Mouse (Mus musculus) erythroid progenitor cell, adult 5-6 weeks (primary cell): ENCODE data around the gene Olfr1232. TPM values are rescaled to one million over a fixed set of nuclear protein-coding genes. Genes with fewer than 3 reads are reported as not detected.

Source experiments
- ATAC-seq: replicated peaks from 2 replicates; pipeline ENCODE4 v1.8.0; 2016; ENCODE audit warnings: moderate number of reproducible peaks, mild to moderate bottlenecking, moderate TSS enrichment, inconsistent platforms; ENCODE audit not compliant: poor library complexity, low FRiP score, severe bottlenecking
- total RNA-seq, 2 experiments: library from RNA; stranded (forward) in 1 of 2; stranded (reverse) in 1 of 2; fragments of 150-400 nt in 1 of 2; fragments of 186-747, 209-891 nt in 1 of 2; gene quantifications; 2 replicates each; pipeline versions ENCODE4 v1.2.3 to v1.2.4; 2015 to 2017; ENCODE audit warnings: low replicate concordance in 2 of 2

Olfr1232 gene
- not detected in 2 replicates for total RNA-seq (2015; ENCODE audit: low replicate concordance)
- total RNA-seq (2017; ENCODE audit: low replicate concordance): not detected in 2 replicates

GRCm38 (mm10) chr2:89329575-89329974, at the start of gene Olfr1232:
TSS of gene Olfr1232 (minus strand) at chr2:89329675.
- ATAC-seq: no peak

- no peak for ATAC-seq
Observed at GRCm38 (mm10) chr2:89364765-89365164, 35.3 kb upstream of the Olfr1232 start, which contains the start of gene Olfr1234. TSS of gene Olfr1234 (minus strand) at chr2:89364865.

- ATAC-seq: no peak
Observed at GRCm38 (mm10) chr2:89342298-89342697, 12.8 kb upstream of the Olfr1232 start, which contains the start of gene Olfr1233. TSS of gene Olfr1233 (minus strand) at chr2:89342398.

- no peak for ATAC-seq
Observed at GRCm38 (mm10) chr2:89306974-89307373, 22.5 kb downstream of the Olfr1232 start, which contains the start of gene Olfr1231. TSS of gene Olfr1231 (minus strand) at chr2:89307074.

GRCm38 (mm10) chr2:89297168-89297567, 32.3 kb downstream of the Olfr1232 start, which contains the start of gene Olfr1230:
TSS of gene Olfr1230 (minus strand) at chr2:89297268.
- no peak for ATAC-seq

GRCm38 (mm10) chr2:89287914-89288313, 41.6 kb downstream of the Olfr1232 start, which contains the start of gene Olfr1229:
TSS of gene Olfr1229 (minus strand) at chr2:89288014.
- ATAC-seq: no peak

Other genes starting within 250 kb of the Olfr1232 start
- not detected in 2 replicates for gene Olfr1219, start 246.2 kb downstream of the Olfr1232 start, total RNA-seq (2015; ENCODE audit: low replicate concordance)
- gene Olfr1219, start 246.2 kb downstream of the Olfr1232 start, total RNA-seq (2017; ENCODE audit: low replicate concordance): not detected in 2 replicates
- not detected in 2 replicates for gene Olfr1220, start 222.8 kb downstream of the Olfr1232 start, total RNA-seq (2015; ENCODE audit: low replicate concordance)
- not detected in 2 replicates for gene Olfr1220, start 222.8 kb downstream of the Olfr1232 start, total RNA-seq (2017; ENCODE audit: low replicate concordance)
- gene Olfr1221, start 212.4 kb downstream of the Olfr1232 start, total RNA-seq (2015; ENCODE audit: low replicate concordance): not detected in 2 replicates
- not detected in 2 replicates for gene Olfr1221, start 212.4 kb downstream of the Olfr1232 start, total RNA-seq (2017; ENCODE audit: low replicate concordance)
- not detected in 2 replicates for gene Olfr1222, start 196.6 kb downstream of the Olfr1232 start, total RNA-seq (2015; ENCODE audit: low replicate concordance)
- not detected in 2 replicates for gene Olfr1222, start 196.6 kb downstream of the Olfr1232 start, total RNA-seq (2017; ENCODE audit: low replicate concordance)
- not detected in 2 replicates for gene Olfr1223, start 178.1 kb downstream of the Olfr1232 start, total RNA-seq (2015; ENCODE audit: low replicate concordance)
- not detected in 2 replicates for gene Olfr1223, start 178.1 kb downstream of the Olfr1232 start, total RNA-seq (2017; ENCODE audit: low replicate concordance)
- gene Olfr1224-ps1, start 165.6 kb downstream of the Olfr1232 start, total RNA-seq (2015; ENCODE audit: low replicate concordance): not detected in 2 replicates
- gene Olfr1224-ps1, start 165.6 kb downstream of the Olfr1232 start, total RNA-seq (2017; ENCODE audit: low replicate concordance): not detected in 2 replicates
- not detected in 2 replicates for gene Olfr1225, start 155.0 kb downstream of the Olfr1232 start, total RNA-seq (2015; ENCODE audit: low replicate concordance)
- gene Olfr1225, start 155.0 kb downstream of the Olfr1232 start, total RNA-seq (2017; ENCODE audit: low replicate concordance): not detected in 2 replicates
- not detected in 2 replicates for gene Olfr1226, start 129.6 kb downstream of the Olfr1232 start, total RNA-seq (2015; ENCODE audit: low replicate concordance)
- gene Olfr1226, start 129.6 kb downstream of the Olfr1232 start, total RNA-seq (2017; ENCODE audit: low replicate concordance): not detected in 2 replicates
- gene Olfr1228, start 75.6 kb downstream of the Olfr1232 start, total RNA-seq (2015; ENCODE audit: low replicate concordance): not detected in 2 replicates
- gene Olfr1228, start 75.6 kb downstream of the Olfr1232 start, total RNA-seq (2017; ENCODE audit: low replicate concordance): not detected in 2 replicates
- not detected in 2 replicates for gene Olfr1229, start 41.7 kb downstream of the Olfr1232 start, total RNA-seq (2015; ENCODE audit: low replicate concordance)
- gene Olfr1229, start 41.7 kb downstream of the Olfr1232 start, total RNA-seq (2017; ENCODE audit: low replicate concordance): not detected in 2 replicates
- gene Olfr1230, start 32.4 kb downstream of the Olfr1232 start, total RNA-seq (2015; ENCODE audit: low replicate concordance): not detected in 2 replicates
- gene Olfr1230, start 32.4 kb downstream of the Olfr1232 start, total RNA-seq (2017; ENCODE audit: low replicate concordance): not detected in 2 replicates
- gene Olfr1231, start 22.6 kb downstream of the Olfr1232 start, total RNA-seq (2015; ENCODE audit: low replicate concordance): not detected in 2 replicates
- not detected in 2 replicates for gene Olfr1231, start 22.6 kb downstream of the Olfr1232 start, total RNA-seq (2017; ENCODE audit: low replicate concordance)
- not detected in 2 replicates for gene Olfr1233, start 12.7 kb upstream of the Olfr1232 start, total RNA-seq (2015; ENCODE audit: low replicate concordance)
- gene Olfr1233, start 12.7 kb upstream of the Olfr1232 start, total RNA-seq (2017; ENCODE audit: low replicate concordance): not detected in 2 replicates
- not detected in 2 replicates for gene Olfr1234, start 35.2 kb upstream of the Olfr1232 start, total RNA-seq (2015; ENCODE audit: low replicate concordance)
- gene Olfr1234, start 35.2 kb upstream of the Olfr1232 start, total RNA-seq (2017; ENCODE audit: low replicate concordance): not detected in 2 replicates
- gene Olfr1238, start 80.0 kb upstream of the Olfr1232 start, total RNA-seq (2015; ENCODE audit: low replicate concordance): not detected in 2 replicates
- not detected in 2 replicates for gene Olfr1238, start 80.0 kb upstream of the Olfr1232 start, total RNA-seq (2017; ENCODE audit: low replicate concordance)
- gene Olfr1239, start 90.7 kb upstream of the Olfr1232 start, total RNA-seq (2015; ENCODE audit: low replicate concordance): not detected in 2 replicates
- gene Olfr1239, start 90.7 kb upstream of the Olfr1232 start, total RNA-seq (2017; ENCODE audit: low replicate concordance): not detected in 2 replicates
- not detected in 2 replicates for gene Olfr1240, start 113.3 kb upstream of the Olfr1232 start, total RNA-seq (2015; ENCODE audit: low replicate concordance)
- not detected in 2 replicates for gene Olfr1240, start 113.3 kb upstream of the Olfr1232 start, total RNA-seq (2017; ENCODE audit: low replicate concordance)
- gene Olfr1241, start 157.5 kb upstream of the Olfr1232 start, total RNA-seq (2015; ENCODE audit: low replicate concordance): not detected in 2 replicates
- not detected in 2 replicates for gene Olfr1241, start 157.5 kb upstream of the Olfr1232 start, total RNA-seq (2017; ENCODE audit: low replicate concordance)
- not detected in 2 replicates for gene Olfr1242, start 168.7 kb upstream of the Olfr1232 start, total RNA-seq (2015; ENCODE audit: low replicate concordance)
- gene Olfr1242, start 168.7 kb upstream of the Olfr1232 start, total RNA-seq (2017; ENCODE audit: low replicate concordance): not detected in 2 replicates
- gene Olfr1243, start 201.8 kb upstream of the Olfr1232 start, total RNA-seq (2015; ENCODE audit: low replicate concordance): not detected in 2 replicates
- not detected in 2 replicates for gene Olfr1243, start 201.8 kb upstream of the Olfr1232 start, total RNA-seq (2017; ENCODE audit: low replicate concordance)
- gene Olfr1245, start 248.8 kb upstream of the Olfr1232 start, total RNA-seq (2015; ENCODE audit: low replicate concordance): not detected in 2 replicates
- gene Olfr1245, start 248.8 kb upstream of the Olfr1232 start, total RNA-seq (2017; ENCODE audit: low replicate concordance): not detected in 2 replicates